Mouse (Mus musculus) lung, embryonic 14.5 days (tissue): ENCODE data around the gene Trip12. TPM values are rescaled to one million over a fixed set of nuclear protein-coding genes. Genes with fewer than 3 reads are reported as not detected.
A peak's percentile ranks its signal among the peaks of the same experiment; 100 is the strongest.

ENCODE experiments used
- ATAC-seq: fragments of 200-750 bp; cut with Nextera tagmentation; 2 replicates; pipeline ENCODE4 v1.8.0; 2017; ENCODE audit warnings: mild to moderate bottlenecking, moderate TSS enrichment, moderate library complexity; ENCODE audit not compliant: insufficient read depth
- DNase-seq: peaks from one replicate; pipeline ENCODE4 v3.0.0-alpha.2; 2015
- H3K27ac ChIP-seq: fragments of 300-500 bp; sonication (generic); 2 replicates; pipeline ENCODE4 v1.5.1; 2014; ENCODE audit warnings: low read depth, mild to moderate bottlenecking, moderate library complexity
- H3K27me3 ChIP-seq: fragments of 300-500 bp; sonication (generic); 2 replicates; pipeline ENCODE4 v1.6.1; 2014; ENCODE audit warnings: low read length, control low read depth; ENCODE audit not compliant: insufficient read depth
- H3K36me3 ChIP-seq: fragments of 300-500 bp; sonication (generic); 2 replicates; pipeline ENCODE4 v1.6.1; 2014; ENCODE audit warnings: control low read depth; ENCODE audit not compliant: insufficient read depth
- H3K4me1 ChIP-seq: fragments of 300-500 bp; sonication (generic); 2 replicates; pipeline ENCODE4 v1.6.1; 2014; ENCODE audit warnings: antibody characterized with exemption, control low read depth; ENCODE audit not compliant: insufficient read depth
- H3K4me2 ChIP-seq: fragments of 300-500 bp; sonication (generic); 2 replicates; pipeline ENCODE4 v1.6.1; 2014; ENCODE audit warnings: mild to moderate bottlenecking
- H3K4me3 ChIP-seq: fragments of 300-500 bp; sonication (generic); 2 replicates; pipeline ENCODE4 v1.5.1; 2014; ENCODE audit warnings: low read depth, low read length
- H3K9ac ChIP-seq: fragments of 300-500 bp; sonication (generic); 2 replicates; pipeline ENCODE4 v1.6.1; 2014
- H3K9me3 ChIP-seq: fragments of 300-500 bp; sonication (generic); 2 replicates; pipeline ENCODE4 v1.6.1; 2016; ENCODE audit warnings: low read depth, low read length, control low read depth
- CTCF ChIP-seq: IDR thresholded peaks from 2 replicates; pipeline ENCODE4 v1.5.1; 2016; ENCODE audit warnings: antibody characterized with exemption, low read depth
- WGBS: fragments of 180-500 bp; shearing (Covaris S2); extraction: QIAGEN DNeasy Blood & Tissue Kit; methylation state at CpG from one replicate; pipeline ENCODE4 v1.1.7; 2014; 5-methylcytosine and 5-hydroxymethylcytosine counted together
- polyA plus RNA-seq: library from polyadenylated mRNA; unstranded; fragments of >200 nt; fragmentation: Nextera tagmentation; extraction: Ambion mirVana; gene quantifications from 2 replicates; pipeline ENCODE4 v1.2.1, GENCODE M21; 2014

Trip12 gene
- polyA plus RNA-seq, 1 experiment from 2014 or later, result 75.7 TPM

- no peak for TF ChIP-seq CTCF
- H3K36me3 ChIP-seq, result no peaks in the 10 kb centered on the region
- no peaks in the 10 kb centered on the region for H3K4me1 ChIP-seq
- H3K27me3 ChIP-seq, result no peaks in the 10 kb centered on the region
- H3K9ac ChIP-seq, result no peak overlapping the region
- 89% methylated on average over 7 of the region's 7 CpGs for WGBS
- ATAC-seq (no peak), DNase-seq (no peak)
- H3K4me2 ChIP-seq, result no peak overlapping the region
- no peaks in the 10 kb centered on the region for H3K9me3 ChIP-seq
- H3K27ac ChIP-seq, result no peak overlapping the region
- no peak overlapping the region for H3K4me3 ChIP-seq
These were observed 9.5 kb upstream of the Trip12 start for GRCm38 (mm10) chr1:84849804-84850203.

- Histone ChIP-seq H3K36me3 (no peaks in the 10 kb centered on the region), H3K4me2 (no peak overlapping the region), H3K9me3 (no peaks in the 10 kb centered on the region), H3K9ac (no peak overlapping the region), H3K4me1 (no peaks in the 10 kb centered on the region), H3K4me3 (no peak overlapping the region), H3K27me3 (no peaks in the 10 kb centered on the region), H3K27ac (no peak overlapping the region)
- ATAC-seq (no peak), DNase-seq (no peak)
- TF ChIP-seq CTCF, result no peak
- 94% methylated on average over 6 of the region's 6 CpGs for WGBS
These were observed 8.6 kb upstream of the Trip12 start for GRCm38 (mm10) chr1:84848801-84849455.

GRCm38 (mm10) chr1:84848335-84848734 is 8.0 kb upstream of the Trip12 start:
- Histone ChIP-seq H3K9ac (no peak overlapping the region), H3K27me3 (no peaks in the 10 kb centered on the region), H3K4me2 (no peak overlapping the region), H3K4me1 (no peaks in the 10 kb centered on the region), H3K36me3 (no peaks in the 10 kb centered on the region), H3K9me3 (no peaks in the 10 kb centered on the region), H3K27ac (no peak overlapping the region), H3K4me3 (no peak overlapping the region)
- DNase-seq, result no peak
- ATAC-seq, result no peak
- no peak for TF ChIP-seq CTCF
- WGBS, result 93% methylated on average over 3 of the region's 3 CpGs

- H3K36me3 ChIP-seq, result no peaks in the 10 kb centered on the region
- ATAC-seq (no peak), DNase-seq (no peak)
- no peak overlapping the region for H3K27ac ChIP-seq
- H3K9ac ChIP-seq, result no peak overlapping the region
- no peaks in the 10 kb centered on the region for H3K9me3 ChIP-seq
- H3K4me2 ChIP-seq, result no peak overlapping the region
- H3K4me1 ChIP-seq, result no peaks in the 10 kb centered on the region
- no peak overlapping the region for H3K4me3 ChIP-seq
- TF ChIP-seq CTCF, result no peak
- no peaks in the 10 kb centered on the region for H3K27me3 ChIP-seq
- WGBS, result 90% methylated on average over 7 of the region's 7 CpGs
These were observed 7.4 kb upstream of the Trip12 start for GRCm38 (mm10) chr1:84847698-84848097.

- Histone ChIP-seq H3K4me1 (no peaks in the 10 kb centered on the region), H3K9ac (no peak overlapping the region), H3K27ac (no peak overlapping the region), H3K27me3 (no peaks in the 10 kb centered on the region), H3K36me3 (no peaks in the 10 kb centered on the region), H3K9me3 (no peaks in the 10 kb centered on the region), H3K4me3 (no peak overlapping the region), H3K4me2 (no peak overlapping the region)
- 86% methylated on average over 2 of the region's 2 CpGs for WGBS
- no peak for DNase-seq
- TF ChIP-seq CTCF, result no peak
- no peak for ATAC-seq
These were observed 3.0 kb upstream of the Trip12 start for GRCm38 (mm10) chr1:84843366-84843765.

GRCm38 (mm10) chr1:84841061-84841460 is 745 bp upstream of the Trip12 start:
- Histone ChIP-seq H3K9me3 (no peaks in the 10 kb centered on the region), H3K27me3 (no peaks in the 10 kb centered on the region), H3K27ac (no peak overlapping the region), H3K36me3 (no peaks in the 10 kb centered on the region), H3K4me2 (peak overlapping the region; percentile 69), H3K4me3 (peak overlapping the region; percentile 86; the same call in 1 of the 2 replicates), H3K4me1 (no peaks in the 10 kb centered on the region), H3K9ac (peak overlapping the region; percentile 96)
- WGBS, result 57% methylated on average over 3 of the region's 3 CpGs
- ATAC-seq (no peak), DNase-seq (no peak)
- TF ChIP-seq CTCF, result no peak

GRCm38 (mm10) chr1:84839309-84840017 is 853 bp downstream of the Trip12 start, which contains the start of gene Fbxo36:
Fbxo36 (plus strand) TSS chr1:84839841.
- H3K4me1 ChIP-seq, result no peaks in the 10 kb centered on the region
- peak within 1 kb of the TSS; percentile 96 for H3K9ac ChIP-seq
- no peaks in the 10 kb centered on the region for H3K9me3 ChIP-seq
- H3K4me2 ChIP-seq, result peak within 1 kb of the TSS; percentile 69
- no peak for TF ChIP-seq CTCF
- peak within 1 kb of the TSS; percentile 99 for H3K27ac ChIP-seq
- H3K27me3 ChIP-seq, result no peaks in the 10 kb centered on the region
- WGBS, result under 1% methylated on average over 54 of the region's 54 CpGs
- DNase-seq (peak; percentile 97), ATAC-seq (peak; percentile 92)
- H3K4me3 ChIP-seq, result peak within 1 kb of the TSS; percentile 86
- no peaks in the 10 kb centered on the region for H3K36me3 ChIP-seq
